Mouse (Mus musculus) E14TG2a.4 (cell line): ENCODE data around the gene Ankrd13a.

Experiments
- H3K27me3 ChIP-seq: 2 replicates; pipeline ENCODE4 v1.6.1; 2014; ENCODE audit warnings: low read length, control low read depth; ENCODE audit not compliant: insufficient read depth
- H3K36me3 ChIP-seq: 2 replicates; pipeline ENCODE4 v1.6.1; 2014; ENCODE audit warnings: low read length, control low read depth; ENCODE audit not compliant: insufficient read depth
- H3K4me1 ChIP-seq: replicated peaks from 2 replicates; pipeline ENCODE4 v1.6.1; 2014; ENCODE audit warnings: low read depth, low read length, control low read depth
- H3K4me3 ChIP-seq: replicated peaks from 2 replicates; pipeline ENCODE4 v1.5.1; 2014; ENCODE audit warnings: mild to moderate bottlenecking, low read length
- H3K9me3 ChIP-seq: 2 replicates; pipeline ENCODE4 v1.6.1; 2014; ENCODE audit warnings: low read length, control low read depth
- CTCF ChIP-seq: conservative IDR thresholded peaks from 2 replicates; pipeline ENCODE4 v1.5.1; 2014; ENCODE audit warnings: low read length
- NANOG ChIP-seq: IDR thresholded peaks from 2 replicates; pipeline ENCODE4 v1.6.1; 2014; ENCODE audit warnings: borderline replicate concordance, low read length, mixed read lengths
- POU5F1 ChIP-seq: IDR thresholded peaks from 2 replicates; pipeline ENCODE4 v1.6.1; 2014; ENCODE audit warnings: low read length, borderline replicate concordance

The Ankrd13a gene

DNA sequence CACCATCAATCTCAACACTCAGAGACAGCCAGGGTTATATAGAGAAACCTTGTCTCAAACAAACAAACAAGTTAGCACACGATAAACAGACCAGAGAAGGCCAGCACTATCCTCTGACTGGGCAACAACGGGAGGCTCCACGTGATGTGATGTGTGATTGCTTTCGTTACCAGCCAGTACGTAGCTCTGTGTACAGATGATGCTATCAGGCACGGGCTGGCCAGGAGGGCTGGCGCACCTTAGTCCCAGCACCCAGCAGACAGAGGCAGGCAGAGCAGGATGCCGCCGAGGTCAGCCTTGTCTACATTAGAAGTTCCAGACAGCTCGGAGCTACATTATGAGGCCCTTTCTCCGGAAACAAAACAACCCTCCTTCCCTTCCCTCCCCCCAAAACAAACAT is 25.4 kb downstream of the Ankrd13a start:
- H3K27me3 ChIP-seq, result no peaks in the 10 kb centered on the region
- peak overlapping the region; percentile 70 for H3K4me3 ChIP-seq
- H3K36me3 ChIP-seq, result peaks cover 47% of the 10 kb centered on the region
- H3K4me1 ChIP-seq, result peaks cover 91% of the 10 kb centered on the region
- no peak for TF ChIP-seq CTCF
- no peak for TF ChIP-seq NANOG
- TF ChIP-seq POU5F1, result no peak
- H3K9me3 ChIP-seq, result peaks cover 21% of the 10 kb centered on the region

DNA sequence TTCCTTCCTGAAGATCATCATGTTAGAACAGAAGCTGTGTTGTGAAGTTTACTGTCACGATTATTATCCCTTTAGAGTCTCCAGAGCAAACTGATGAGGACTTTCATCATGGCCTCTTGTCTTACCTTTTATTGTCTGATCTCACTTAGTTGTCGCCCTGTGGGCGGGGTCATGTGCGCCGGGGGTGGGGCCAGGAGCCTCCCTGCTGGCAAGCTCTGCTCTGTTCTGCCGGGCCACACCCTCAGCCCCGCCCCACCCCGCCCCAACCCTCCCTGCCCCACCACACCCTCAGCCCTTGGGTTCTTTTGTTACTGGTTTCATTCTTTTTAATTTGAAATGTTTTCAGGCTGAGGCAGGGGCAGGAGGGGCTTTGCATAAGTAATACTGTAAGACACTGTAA is 26.6 kb downstream of the Ankrd13a start:
- H3K36me3 ChIP-seq, result peaks cover 58% of the 10 kb centered on the region
- peaks cover 92% of the 10 kb centered on the region for H3K4me1 ChIP-seq
- H3K27me3 ChIP-seq, result no peaks in the 10 kb centered on the region
- TF ChIP-seq NANOG, result no peak
- TF ChIP-seq POU5F1, result no peak
- no peak for TF ChIP-seq CTCF
- H3K4me3 ChIP-seq, result peak overlapping the region; percentile 70
- H3K9me3 ChIP-seq, result peaks cover 21% of the 10 kb centered on the region

DNA sequence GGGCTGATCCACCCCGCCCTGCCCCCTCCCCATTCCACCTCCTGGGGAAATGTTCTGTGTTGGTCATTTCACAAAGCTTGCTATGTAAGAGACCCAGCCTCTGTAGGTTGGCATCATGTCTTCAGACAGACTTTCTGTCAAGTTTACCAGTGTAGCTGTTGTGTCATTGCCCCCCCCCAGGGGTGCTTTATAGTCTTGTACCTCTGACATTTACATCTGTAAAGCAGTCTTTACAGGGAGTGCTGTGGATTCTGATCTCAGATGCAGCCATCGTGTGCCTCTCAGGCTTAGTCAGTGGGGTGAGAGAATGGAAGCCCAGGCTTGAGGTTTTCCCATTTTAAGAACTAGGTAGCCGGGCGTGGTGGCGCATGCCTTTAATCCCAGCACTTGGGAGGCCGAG is 27.4 kb downstream of the Ankrd13a start:
- Histone ChIP-seq H3K27me3 (no peaks in the 10 kb centered on the region), H3K36me3 (peaks cover 66% of the 10 kb centered on the region), H3K4me3 (peak overlapping the region; percentile 43; the same call in 1 of the 2 replicates), H3K4me1 (peaks cover 94% of the 10 kb centered on the region), H3K9me3 (peaks cover 21% of the 10 kb centered on the region)
- TF ChIP-seq POU5F1 (no peak), CTCF (no peak), NANOG (peak; percentile 81)

DNA sequence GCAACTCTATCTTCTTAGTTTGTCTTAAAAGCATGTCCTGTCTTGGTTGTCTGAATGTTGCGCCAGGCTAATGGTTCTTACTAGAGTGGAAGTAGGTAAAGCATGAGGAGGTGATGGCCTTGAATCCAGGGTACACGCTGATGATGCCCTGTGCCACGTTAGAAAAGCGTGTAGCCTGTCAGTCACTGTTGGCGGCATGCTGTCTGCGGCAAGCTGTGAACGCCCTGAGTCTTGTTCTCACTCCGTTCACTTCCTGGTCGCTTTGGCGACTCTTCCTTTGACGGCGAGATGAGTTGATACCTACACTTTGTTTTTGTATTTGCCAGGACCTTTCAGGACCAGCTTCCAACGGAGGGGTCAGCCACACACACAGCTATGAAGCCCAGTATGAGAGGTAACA is 28.8 kb downstream of the Ankrd13a start:
- TF ChIP-seq CTCF, result no peak
- TF ChIP-seq POU5F1, result no peak
- no peak for TF ChIP-seq NANOG
- Histone ChIP-seq H3K4me1 (peaks cover 92% of the 10 kb centered on the region), H3K9me3 (peaks cover 21% of the 10 kb centered on the region), H3K4me3 (no peak overlapping the region), H3K36me3 (peaks cover 73% of the 10 kb centered on the region), H3K27me3 (no peaks in the 10 kb centered on the region)

DNA sequence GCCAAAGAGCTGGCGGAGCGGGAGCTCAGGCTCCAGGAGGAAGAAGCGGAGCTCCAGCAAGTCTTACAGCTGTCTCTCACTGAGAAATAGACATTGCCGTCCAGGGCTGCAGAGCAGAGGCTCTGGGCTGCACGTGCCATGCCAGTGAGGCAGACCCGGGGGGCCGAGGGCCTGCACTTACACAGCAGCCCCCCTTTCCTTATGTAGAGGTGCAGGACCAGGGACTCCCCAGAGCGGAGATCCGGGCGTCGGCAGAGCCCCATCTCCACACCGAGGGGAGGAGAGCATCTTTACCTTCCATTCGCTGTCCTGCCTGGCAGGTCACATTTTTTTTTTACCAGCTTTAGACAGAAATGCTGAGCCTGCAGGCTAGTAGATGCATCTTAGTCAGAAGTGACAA is 29.9 kb downstream of the Ankrd13a start:
- H3K27me3 ChIP-seq, result no peaks in the 10 kb centered on the region
- peaks cover 74% of the 10 kb centered on the region for H3K36me3 ChIP-seq
- H3K4me1 ChIP-seq, result peaks cover 94% of the 10 kb centered on the region
- no peak overlapping the region; the same call in 1 of the 2 replicates for H3K4me3 ChIP-seq
- TF ChIP-seq NANOG (no peak), CTCF (no peak), POU5F1 (no peak)
- peaks cover 21% of the 10 kb centered on the region for H3K9me3 ChIP-seq

DNA sequence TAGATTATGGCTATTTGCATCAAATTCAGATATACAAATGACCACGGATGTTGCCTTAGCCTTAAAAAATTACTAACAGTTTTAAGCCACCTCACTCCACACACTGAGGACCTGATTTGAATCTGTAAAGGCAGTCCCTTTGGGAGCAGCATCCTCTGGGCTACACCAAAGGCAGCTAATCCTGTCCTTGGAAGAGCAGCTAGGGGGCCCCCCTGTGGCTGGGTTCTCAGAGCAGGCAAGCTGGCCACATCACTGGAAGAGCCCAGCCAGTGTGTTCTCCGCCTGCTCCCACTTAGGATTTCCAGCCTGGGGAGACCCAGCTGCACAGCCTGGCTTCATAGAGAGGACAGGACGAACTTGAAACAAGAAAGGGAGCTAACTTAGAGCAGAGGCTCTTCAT is 30.5 kb downstream of the Ankrd13a start:
- Histone ChIP-seq H3K27me3 (no peaks in the 10 kb centered on the region), H3K36me3 (peaks cover 77% of the 10 kb centered on the region), H3K4me3 (no peak overlapping the region), H3K4me1 (peaks cover 94% of the 10 kb centered on the region), H3K9me3 (peaks cover 21% of the 10 kb centered on the region)
- TF ChIP-seq POU5F1, result no peak
- TF ChIP-seq CTCF, result 0 out of 2 replicates have a peak, but pooled peaks have one; percentile 14

DNA sequence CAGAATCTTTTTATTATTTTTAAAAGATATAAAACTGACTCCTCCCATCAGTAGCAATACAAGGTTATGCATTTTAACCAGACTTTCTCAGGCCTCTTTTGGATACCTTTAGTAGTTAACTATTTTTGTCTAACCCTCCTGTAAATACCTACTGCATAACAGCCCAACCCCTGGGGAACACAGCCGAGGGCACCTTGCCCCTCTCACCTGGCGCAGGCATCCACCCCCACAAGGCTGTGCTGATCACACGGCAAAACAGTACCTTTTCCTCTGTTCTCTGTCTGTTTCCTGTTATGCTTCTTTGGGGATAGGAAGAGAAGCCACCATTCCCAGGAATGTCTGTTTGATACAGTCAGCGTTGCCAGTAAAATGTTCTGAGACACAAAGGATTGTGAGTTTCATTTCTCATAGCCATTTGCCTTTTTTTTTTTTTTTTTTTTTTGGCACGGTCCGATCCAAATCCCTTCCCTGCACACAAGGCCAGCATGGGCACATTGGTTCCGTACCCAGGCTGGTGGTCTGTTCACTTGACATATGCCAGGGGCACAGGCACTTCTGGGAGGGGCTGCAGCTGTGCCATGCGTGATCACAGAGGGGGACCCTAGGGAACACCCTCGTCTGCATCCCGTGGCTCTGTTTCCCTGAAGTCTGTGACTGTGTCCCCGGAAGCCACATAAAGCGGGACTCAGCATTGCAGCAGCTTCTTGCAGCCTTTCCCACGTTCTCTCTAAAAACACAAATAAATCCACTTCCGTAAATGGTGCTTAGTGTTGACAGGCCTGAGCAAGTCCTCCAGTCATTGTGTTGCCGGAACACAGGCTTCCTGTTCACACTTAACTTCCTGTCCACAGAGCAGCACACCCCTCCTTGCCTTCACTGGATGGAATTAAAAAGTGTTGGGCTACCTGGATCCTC is 31.2 kb downstream of the Ankrd13a start:
- no peaks in the 10 kb centered on the region for H3K27me3 ChIP-seq
- H3K4me1 ChIP-seq, result peaks cover 90% of the 10 kb centered on the region
- no peak for TF ChIP-seq NANOG
- TF ChIP-seq POU5F1, result no peak
- no peak for TF ChIP-seq CTCF
- peaks cover 84% of the 10 kb centered on the region for H3K36me3 ChIP-seq
- peaks cover 21% of the 10 kb centered on the region for H3K9me3 ChIP-seq
- no peak overlapping the region for H3K4me3 ChIP-seq

DNA sequence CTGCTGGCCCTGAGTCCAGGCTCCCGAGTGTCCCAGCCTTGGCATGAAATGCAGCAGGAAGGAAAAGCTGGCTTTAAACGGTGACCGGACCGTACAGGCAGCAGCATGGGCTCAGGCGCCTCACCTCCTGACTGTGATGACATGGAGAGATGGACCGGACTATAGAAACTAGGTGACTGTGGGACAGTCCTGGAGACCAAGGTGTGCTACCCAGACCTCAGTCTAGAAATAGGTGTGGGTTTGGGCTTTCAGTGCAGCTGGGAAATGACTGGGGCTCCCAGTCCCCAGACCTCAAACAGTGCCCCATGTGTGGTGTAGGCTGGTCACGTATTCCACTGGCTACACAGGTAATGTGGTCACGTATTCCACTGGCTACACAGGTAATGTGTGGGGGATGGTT is 32.2 kb downstream of the Ankrd13a start:
- peaks cover 93% of the 10 kb centered on the region for H3K36me3 ChIP-seq
- H3K4me1 ChIP-seq, result peaks cover 93% of the 10 kb centered on the region
- no peaks in the 10 kb centered on the region for H3K27me3 ChIP-seq

DNA sequence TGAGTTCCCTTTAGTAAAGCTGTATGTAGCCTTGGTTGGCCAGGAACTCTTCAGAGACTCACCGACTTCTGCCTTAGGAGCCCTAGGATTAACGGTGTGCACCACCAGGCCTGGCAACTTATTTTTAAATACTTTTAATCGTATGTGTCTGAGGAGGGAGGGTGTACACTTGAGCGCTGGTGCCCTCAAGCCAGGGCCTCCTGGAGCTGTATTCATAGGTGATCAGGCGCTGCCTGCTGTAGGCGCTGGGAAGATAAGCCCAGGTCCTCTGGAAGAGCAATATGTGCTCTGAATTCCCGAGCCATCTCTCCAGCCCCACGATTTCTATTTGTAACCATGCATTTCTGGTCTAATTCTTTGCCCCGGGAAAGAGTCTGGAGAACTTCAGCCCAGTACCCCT is 32.6 kb downstream of the Ankrd13a start:
- peaks cover 21% of the 10 kb centered on the region for H3K9me3 ChIP-seq
- H3K36me3 ChIP-seq, result peaks cover 98% of the 10 kb centered on the region
- peaks cover 92% of the 10 kb centered on the region for H3K4me1 ChIP-seq
- H3K4me3 ChIP-seq, result no peak overlapping the region
- no peak for TF ChIP-seq CTCF
- TF ChIP-seq NANOG, result no peak
- TF ChIP-seq POU5F1, result no peak
- no peaks in the 10 kb centered on the region for H3K27me3 ChIP-seq

More for the DNA sequence above, 32.2 kb downstream of the Ankrd13a start:
- Histone ChIP-seq H3K4me3 (no peak overlapping the region), H3K9me3 (peaks cover 21% of the 10 kb centered on the region)
- no peak for TF ChIP-seq NANOG
- TF ChIP-seq POU5F1, result no peak
- TF ChIP-seq CTCF, result no peak
